Mouse (Mus musculus) forebrain, embryonic 12.5 days (tissue): ENCODE measurements around the gene Pbld2. TPM values are rescaled to one million over a fixed set of nuclear protein-coding genes. Genes with fewer than 3 reads are reported as not detected.

Source experiments
- ATAC-seq: fragments of 200-750 bp; cut with Nextera tagmentation; 2 replicates; pipeline ENCODE4 v1.8.0; 2017; ENCODE audit warnings: moderate TSS enrichment; ENCODE audit not compliant: low FRiP score
- H3K27ac ChIP-seq: fragments of 300-500 bp; sonication (generic); 2 replicates; pipeline ENCODE4 v1.5.1; 2016; ENCODE audit warnings: mild to moderate bottlenecking
- H3K27me3 ChIP-seq: fragments of 300-500 bp; sonication (generic); 2 replicates; pipeline ENCODE4 v1.6.1; 2016; ENCODE audit warnings: mild to moderate bottlenecking
- H3K36me3 ChIP-seq: fragments of 300-500 bp; sonication (generic); replicated peaks from 2 replicates; pipeline ENCODE4 v1.6.1; 2016; ENCODE audit warnings: mild to moderate bottlenecking
- H3K4me1 ChIP-seq: fragments of 300-500 bp; sonication (generic); 2 replicates; pipeline ENCODE4 v1.6.1; 2016
- H3K4me2 ChIP-seq: fragments of 300-500 bp; sonication (generic); 2 replicates; pipeline ENCODE4 v1.6.1; 2016; ENCODE audit warnings: mild to moderate bottlenecking, moderate library complexity
- H3K4me3 ChIP-seq: fragments of 300-500 bp; sonication (generic); replicated peaks from 2 replicates; pipeline ENCODE4 v1.5.1; 2016; ENCODE audit warnings: mild to moderate bottlenecking
- H3K9ac ChIP-seq: fragments of 300-500 bp; sonication (generic); 2 replicates; pipeline ENCODE4 v1.6.1; 2016; ENCODE audit warnings: mild to moderate bottlenecking
- H3K9me3 ChIP-seq: fragments of 300-500 bp; sonication (generic); 2 replicates; pipeline ENCODE4 v1.6.1; 2016
- WGBS: fragments of 180-500 bp; shearing (Covaris S2); methylation state at CpG from one replicate; pipeline ENCODE4 v1.1.7; 2016; 5-methylcytosine and 5-hydroxymethylcytosine counted together
- polyA plus RNA-seq: library from polyadenylated mRNA; unstranded; fragments of >200 nt; fragmentation: Nextera tagmentation; extraction: Ambion mirVana; gene quantifications from 2 replicates; pipeline ENCODE4 v1.2.1, GENCODE M21; 2016

Gene Pbld2
- polyA plus RNA-seq, 1 experiment from 2014 or later, result 1.1 TPM

DNA sequence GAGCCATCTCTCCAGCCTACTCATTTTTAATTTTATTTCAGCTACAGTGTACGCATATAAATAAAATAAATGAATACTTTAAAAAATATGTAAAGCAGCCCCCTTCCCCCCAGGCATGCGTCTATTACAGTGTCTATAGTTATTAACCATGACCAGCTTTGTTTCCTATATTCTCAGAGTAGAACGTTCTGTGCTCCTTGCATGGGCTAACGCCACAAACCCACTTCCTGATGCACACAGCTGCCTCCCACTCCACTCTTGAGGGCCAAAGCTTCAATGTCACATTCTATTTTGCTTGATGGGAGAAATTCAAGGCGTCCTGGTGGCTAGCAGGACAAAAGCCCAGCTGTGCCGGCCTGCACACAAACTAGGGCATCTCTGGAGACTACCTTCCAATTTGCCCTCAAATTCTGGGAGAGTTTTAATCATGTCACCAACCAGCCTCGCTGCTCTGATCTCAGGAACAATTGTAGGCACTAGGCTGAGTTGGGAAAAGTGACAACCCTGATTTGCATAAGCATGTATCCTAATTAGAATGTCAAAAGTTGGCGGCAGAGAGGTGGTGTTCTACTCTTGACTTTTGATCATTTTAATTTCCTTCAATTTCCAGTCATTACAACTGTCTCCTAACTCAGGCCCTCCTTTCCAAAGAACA, 65.1 kb downstream of the Pbld2 start:
- H3K36me3 ChIP-seq, result no peaks in the 10 kb centered on the region
- no peak overlapping the region for H3K27ac ChIP-seq
- peak overlapping the region; percentile 58 for H3K4me2 ChIP-seq
- peak overlapping the region; percentile 32 for H3K4me3 ChIP-seq
- no peak for ATAC-seq
- peak overlapping the region; percentile 51; the same call in 1 of the 2 replicates for H3K9ac ChIP-seq
- H3K4me1 ChIP-seq, result peaks cover 17% of the 10 kb centered on the region
- H3K9me3 ChIP-seq, result no peaks in the 10 kb centered on the region
- 26% methylated on average over 8 of the region's 8 CpGs for WGBS
- 0 out of 2 replicates have a peak, but pooled peaks cover 7% of the 10 kb centered on the region for H3K27me3 ChIP-seq

DNA sequence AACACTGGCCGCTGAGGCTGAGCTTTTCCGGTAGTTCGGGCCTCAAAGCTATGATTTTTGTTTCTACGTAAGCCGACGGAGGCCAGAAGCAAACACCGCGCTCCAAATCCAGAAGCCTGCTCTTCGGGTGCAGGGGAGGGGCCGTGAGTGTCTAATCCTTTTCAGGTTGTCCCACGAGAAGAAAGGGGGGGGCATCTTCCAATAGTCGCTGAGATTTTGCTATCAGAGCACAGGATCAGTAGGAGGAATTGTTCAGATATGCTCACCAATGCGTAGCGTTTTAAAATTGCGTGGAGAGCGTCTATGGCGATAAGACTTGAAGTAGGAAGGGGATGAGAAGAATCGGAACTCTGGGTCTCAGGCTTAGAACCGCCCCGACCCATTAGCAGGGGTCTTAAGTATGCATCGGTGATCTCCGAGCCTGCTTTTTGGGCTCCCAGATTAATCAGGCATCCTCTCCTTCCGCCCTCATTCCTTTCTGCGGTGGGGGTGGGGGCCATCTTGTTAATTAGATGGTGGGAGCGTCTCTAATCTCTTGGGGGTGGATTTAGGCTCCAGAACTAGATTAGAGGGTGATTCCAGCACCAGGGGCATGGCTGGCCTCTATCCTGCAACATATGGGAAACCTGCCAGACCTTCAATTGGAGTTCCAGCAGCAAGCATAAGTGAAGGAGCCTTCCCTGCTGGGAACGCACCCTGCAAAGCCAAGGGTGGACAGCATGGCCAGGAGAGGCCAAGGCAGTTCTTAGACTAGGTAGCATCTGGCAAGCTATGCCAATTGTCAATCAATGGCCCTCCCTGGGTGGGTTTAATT, 65.8 kb downstream of the Pbld2 start:
- H3K9ac ChIP-seq, result peak overlapping the region; percentile 51
- 4% methylated on average over 26 of the region's 26 CpGs for WGBS
- no peaks in the 10 kb centered on the region for H3K9me3 ChIP-seq
- 0 out of 2 replicates have a peak, but pooled peaks cover 7% of the 10 kb centered on the region for H3K27me3 ChIP-seq
- H3K4me2 ChIP-seq, result peak overlapping the region; percentile 58
- H3K4me3 ChIP-seq, result peak overlapping the region; percentile 32
- H3K4me1 ChIP-seq, result peaks cover 17% of the 10 kb centered on the region
- H3K36me3 ChIP-seq, result no peaks in the 10 kb centered on the region
- no peak overlapping the region for H3K27ac ChIP-seq
- no peak for ATAC-seq

DNA sequence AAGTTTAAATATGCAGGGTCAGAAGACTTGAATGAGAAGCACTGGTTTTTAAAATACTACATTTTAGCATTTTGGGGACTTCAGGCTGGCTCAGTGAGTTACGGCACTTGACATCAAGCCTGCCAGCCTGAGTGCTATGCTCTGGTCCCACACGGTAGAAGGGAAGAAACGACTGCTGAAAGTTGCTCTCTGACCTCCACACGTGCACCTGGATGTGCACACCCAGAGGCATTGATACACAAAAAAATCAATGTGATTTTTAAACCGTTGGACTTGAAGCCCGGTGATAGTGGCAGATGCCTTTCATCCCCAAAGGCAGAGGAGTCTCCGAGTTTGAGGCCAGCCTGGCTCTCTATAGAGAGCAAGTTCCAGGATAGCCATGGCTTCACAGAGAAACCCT, 67.8 kb downstream of the Pbld2 start:
- no peak for ATAC-seq
- Histone ChIP-seq H3K36me3 (no peaks in the 10 kb centered on the region), H3K27ac (no peak overlapping the region), H3K9me3 (no peaks in the 10 kb centered on the region), H3K9ac (no peak overlapping the region), H3K4me1 (peaks cover 17% of the 10 kb centered on the region), H3K4me2 (no peak overlapping the region), H3K27me3 (0 out of 2 replicates have a peak, but pooled peaks cover 7% of the 10 kb centered on the region), H3K4me3 (no peak overlapping the region)
- 81% methylated on average over 7 of the region's 7 CpGs for WGBS

DNA sequence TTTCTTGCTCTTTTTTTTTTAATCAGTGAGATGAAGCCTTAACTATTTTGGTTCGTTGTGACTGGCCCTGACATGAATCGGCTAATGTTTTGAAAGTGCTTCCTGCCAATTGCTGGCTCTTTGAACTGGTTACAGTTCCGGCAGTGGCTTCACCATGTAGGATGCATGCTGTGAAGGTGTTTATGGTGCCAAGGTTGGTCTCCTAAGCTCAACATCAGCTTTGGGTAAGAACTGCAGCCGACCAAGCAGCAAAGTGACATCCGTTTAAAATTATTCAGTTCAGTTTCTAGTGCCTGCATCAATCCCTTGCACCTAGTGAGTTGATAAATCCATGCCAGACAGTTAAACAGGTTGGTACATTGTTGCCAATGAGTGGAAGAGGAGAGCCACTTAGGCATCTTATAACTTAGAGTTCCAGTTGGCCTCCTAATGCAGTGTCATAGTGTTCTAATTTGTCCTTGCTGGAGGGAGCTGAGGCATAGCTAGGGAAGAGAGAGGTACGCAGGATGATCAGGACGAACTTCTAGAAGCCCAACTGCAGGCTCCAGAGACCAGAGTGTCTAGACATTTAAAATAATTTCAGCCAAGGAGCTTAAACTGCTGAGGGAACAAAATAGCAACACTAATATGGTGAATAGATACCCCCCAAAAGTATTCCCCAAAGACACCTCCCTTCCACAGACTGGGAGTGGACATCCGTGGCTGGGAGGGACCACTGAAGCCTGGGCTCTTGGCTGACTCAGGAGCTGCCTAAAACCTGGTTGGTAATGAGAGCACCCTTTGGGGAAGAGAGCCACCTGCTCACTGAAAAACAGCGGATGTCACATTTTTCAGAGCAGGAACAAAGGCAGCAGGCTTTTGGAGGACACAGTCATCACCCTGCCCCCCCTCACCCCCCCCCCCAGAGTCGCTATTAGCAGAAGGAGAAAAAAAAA, 68.8 kb downstream of the Pbld2 start:
- 0 out of 2 replicates have a peak, but pooled peaks cover 12% of the 10 kb centered on the region for H3K27me3 ChIP-seq
- H3K9ac ChIP-seq, result no peak overlapping the region
- ATAC-seq, result no peak
- peaks cover 17% of the 10 kb centered on the region for H3K4me1 ChIP-seq
- no peaks in the 10 kb centered on the region for H3K9me3 ChIP-seq
- WGBS, result 74% methylated on average over 9 of the region's 10 CpGs
- no peaks in the 10 kb centered on the region for H3K36me3 ChIP-seq
- no peak overlapping the region for H3K4me3 ChIP-seq
- no peak overlapping the region for H3K27ac ChIP-seq
- H3K4me2 ChIP-seq, result no peak overlapping the region

DNA sequence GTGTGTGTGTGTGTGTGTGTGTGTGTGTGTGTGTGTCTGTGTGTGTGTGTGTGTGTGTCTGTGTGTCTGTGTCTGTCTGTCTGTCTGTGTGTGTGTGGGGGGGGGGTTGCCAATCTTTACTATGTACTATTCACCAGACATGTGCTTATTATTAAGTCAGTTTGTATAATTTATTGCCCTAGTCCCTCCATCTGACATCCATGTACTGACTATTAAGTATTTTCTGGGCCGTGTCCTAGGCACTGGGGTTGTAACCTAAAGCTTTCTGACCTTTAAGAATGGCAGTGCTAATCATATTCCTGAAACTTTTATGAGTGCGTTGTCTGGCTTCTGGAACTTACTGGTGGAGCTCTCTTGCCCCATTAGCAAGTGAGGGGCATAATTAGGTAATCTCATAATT, 72.6 kb downstream of the Pbld2 start:
- Histone ChIP-seq H3K4me1 (peaks cover 11% of the 10 kb centered on the region), H3K36me3 (no peaks in the 10 kb centered on the region), H3K4me2 (no peak overlapping the region), H3K4me3 (no peak overlapping the region), H3K9me3 (no peaks in the 10 kb centered on the region), H3K9ac (no peak overlapping the region), H3K27me3 (peaks cover 30% of the 10 kb centered on the region), H3K27ac (no peak overlapping the region)
- WGBS, result 89% methylated on average over 2 of the region's 2 CpGs
- ATAC-seq, result no peak

DNA sequence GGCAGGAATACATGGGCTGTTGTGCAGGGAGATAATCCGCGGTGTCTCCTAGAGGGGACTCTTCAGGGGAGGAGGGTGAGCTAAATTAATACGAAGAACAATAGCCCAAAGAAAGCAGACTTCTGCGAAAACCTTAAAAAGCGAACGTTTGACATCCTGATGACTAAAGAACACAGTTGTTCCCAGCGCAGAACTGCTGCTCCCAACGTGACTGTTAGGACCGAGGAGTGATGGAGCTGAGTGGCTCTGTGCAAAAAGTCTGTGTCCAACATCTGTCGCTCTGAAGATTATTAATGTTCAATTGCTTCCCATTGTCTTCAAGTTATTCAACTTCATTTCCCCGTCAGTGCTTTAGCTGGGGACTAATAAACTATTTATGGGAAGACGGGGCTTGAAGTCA, 74.1 kb downstream of the Pbld2 start:
- H3K27ac ChIP-seq, result no peak overlapping the region
- H3K9ac ChIP-seq, result no peak overlapping the region
- no peak overlapping the region for H3K4me3 ChIP-seq
- H3K9me3 ChIP-seq, result no peaks in the 10 kb centered on the region
- peaks cover 11% of the 10 kb centered on the region for H3K4me1 ChIP-seq
- peaks cover 32% of the 10 kb centered on the region for H3K27me3 ChIP-seq
- no peaks in the 10 kb centered on the region for H3K36me3 ChIP-seq
- no peak overlapping the region for H3K4me2 ChIP-seq
- WGBS, result 57% methylated on average over 12 of the region's 12 CpGs
- no peak for ATAC-seq

DNA sequence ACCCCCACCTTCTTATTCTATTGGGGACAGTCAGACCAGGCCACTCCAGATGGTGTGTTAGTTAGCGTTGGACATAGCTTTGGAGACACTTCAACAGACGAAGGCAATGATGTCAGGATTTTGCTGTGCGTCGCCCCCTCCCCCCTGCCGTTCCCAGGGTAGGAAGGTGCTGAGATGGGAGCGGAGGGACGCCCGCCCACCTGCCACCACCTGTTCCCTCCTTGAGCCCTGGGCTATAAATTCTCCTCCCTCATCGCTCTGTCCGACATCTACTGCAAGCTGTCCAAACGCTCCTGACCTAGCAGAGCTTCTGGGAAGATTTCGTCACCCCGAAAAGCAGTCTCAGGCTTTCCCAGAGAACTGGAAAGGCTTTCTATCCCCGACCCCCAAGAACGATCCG, 75.4 kb downstream of the Pbld2 start, which contains the start of gene Atoh7:
TSS of gene Atoh7 (plus strand) at position 131 of the 400 bp plus-strand sequence.
- peak; percentile 36; the same call in 1 of the 2 replicates for ATAC-seq
- Histone ChIP-seq H3K27ac (no peak within 1 kb of the TSS), H3K36me3 (no peaks in the 10 kb centered on the region), H3K9ac (peak within 1 kb of the TSS; percentile 66), H3K27me3 (peaks cover 32% of the 10 kb centered on the region), H3K4me1 (peaks cover 11% of the 10 kb centered on the region), H3K4me3 (peak within 1 kb of the TSS; percentile 59), H3K4me2 (peak within 1 kb of the TSS; percentile 94), H3K9me3 (no peaks in the 10 kb centered on the region)
- WGBS, result 3% methylated on average over 16 of the region's 16 CpGs

DNA sequence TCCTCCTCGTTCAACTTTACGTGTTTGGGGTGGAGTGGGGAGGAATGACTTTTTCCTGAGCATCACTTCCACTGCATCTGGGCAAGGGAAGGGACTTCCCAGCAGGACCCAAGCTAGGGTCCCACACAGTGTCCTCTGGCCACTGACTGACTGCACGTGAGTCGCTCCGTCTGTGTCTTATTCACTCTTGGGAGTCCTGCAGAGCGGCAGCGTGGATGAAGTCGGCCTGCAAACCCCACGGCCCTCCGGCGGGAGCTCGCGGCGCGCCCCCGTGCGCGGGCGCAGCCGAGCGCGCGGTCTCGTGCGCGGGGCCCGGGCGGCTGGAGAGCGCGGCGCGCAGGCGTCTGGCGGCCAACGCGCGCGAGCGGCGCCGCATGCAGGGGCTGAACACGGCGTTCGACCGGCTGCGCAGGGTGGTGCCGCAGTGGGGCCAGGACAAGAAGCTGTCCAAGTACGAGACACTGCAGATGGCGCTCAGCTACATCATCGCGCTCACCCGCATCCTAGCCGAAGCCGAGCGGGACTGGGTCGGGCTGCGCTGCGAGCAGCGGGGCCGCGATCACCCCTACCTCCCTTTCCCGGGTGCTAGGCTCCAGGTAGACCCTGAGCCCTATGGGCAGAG, 75.9 kb downstream of the Pbld2 start:
- H3K9me3 ChIP-seq, result no peaks in the 10 kb centered on the region
- H3K4me3 ChIP-seq, result peak overlapping the region; percentile 59
- peaks cover 32% of the 10 kb centered on the region for H3K27me3 ChIP-seq
- WGBS, result 0% methylated on average over 62 of the region's 62 CpGs
- H3K36me3 ChIP-seq, result no peaks in the 10 kb centered on the region
- H3K27ac ChIP-seq, result no peak overlapping the region
- H3K4me1 ChIP-seq, result peaks cover 11% of the 10 kb centered on the region
- peak overlapping the region; percentile 94 for H3K4me2 ChIP-seq
- peak overlapping the region; percentile 66 for H3K9ac ChIP-seq
- peak; percentile 90 for ATAC-seq

DNA sequence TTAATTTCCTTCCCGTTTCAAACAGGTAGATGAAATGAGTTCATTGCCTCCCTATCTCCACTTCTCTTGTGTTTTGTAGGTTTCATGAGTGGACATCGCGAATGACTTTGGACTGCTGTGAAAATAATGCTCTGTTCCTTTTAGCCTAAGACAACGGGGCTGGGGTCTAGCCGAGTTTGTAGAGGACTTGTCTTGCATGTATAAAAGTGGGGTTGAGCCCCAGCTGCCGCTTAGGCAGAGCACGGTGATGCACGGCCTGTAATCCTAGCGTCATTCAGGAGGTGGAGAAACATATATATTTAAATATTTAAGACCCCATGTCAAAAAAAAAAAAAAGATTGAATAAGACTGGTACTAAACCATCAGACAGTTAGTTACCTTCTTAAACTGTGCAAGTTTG, 76.5 kb downstream of the Pbld2 start:
- H3K9me3 ChIP-seq, result no peaks in the 10 kb centered on the region
- H3K27ac ChIP-seq, result no peak overlapping the region
- H3K27me3 ChIP-seq, result peaks cover 32% of the 10 kb centered on the region
- peaks cover 11% of the 10 kb centered on the region for H3K4me1 ChIP-seq
- peak overlapping the region; percentile 66 for H3K9ac ChIP-seq
- WGBS, result 7% methylated on average over 9 of the region's 9 CpGs
- H3K4me2 ChIP-seq, result peak overlapping the region; percentile 94
- ATAC-seq, result no peak
- H3K4me3 ChIP-seq, result peak overlapping the region; percentile 59
- no peaks in the 10 kb centered on the region for H3K36me3 ChIP-seq
